Mouse (Mus musculus) cerebellum, postnatal 10 days (tissue): Measurements from ENCODE around the gene Fkbp8.
A peak's percentile ranks its signal among the peaks of the same experiment; 100 is the strongest.

ENCODE experiments used
- DNase-seq, 2 experiments: peaks; one replicate each; pipeline ENCODE4 v3.0.0; 2021; ENCODE audit warnings: mixed read lengths in 2 of 2

The Fkbp8 gene

GRCm38 (mm10) chr8:70529741-70530161 is 2.2 kb downstream of the Fkbp8 start:
- no peak for DNase-seq

- DNase-seq: no peak
Measured at GRCm38 (mm10) chr8:70530314-70530713, 2.8 kb downstream of the Fkbp8 start.

- DNase-seq: peak in 1 of 2 experiments; percentile 18
Measured at GRCm38 (mm10) chr8:70534281-70534680, 6.8 kb downstream of the Fkbp8 start.

GRCm38 (mm10) chr8:70535221-70535620 is 7.7 kb downstream of the Fkbp8 start:
- DNase-seq: no peak

- DNase-seq: no peak
Measured at GRCm38 (mm10) chr8:70535701-70536100, 8.2 kb downstream of the Fkbp8 start.

- peak; percentile 59 to 61 for DNase-seq
Measured at GRCm38 (mm10) chr8:70538024-70538579, 10.6 kb downstream of the Fkbp8 start.

GRCm38 (mm10) chr8:70538633-70539076 is 11.1 kb downstream of the Fkbp8 start:
- DNase-seq: peak; percentile 100

- DNase-seq: peak; percentile 100
Measured at GRCm38 (mm10) chr8:70539077-70539813, 11.7 kb downstream of the Fkbp8 start, which contains the start of gene Ell. Ell (plus strand) TSS chr8:70539457.

GRCm38 (mm10) chr8:70540013-70540506 is 12.5 kb downstream of the Fkbp8 start:
- DNase-seq: peak; percentile 37 to 43

- no peak for DNase-seq
Measured at GRCm38 (mm10) chr8:70540507-70541071, 13.1 kb downstream of the Fkbp8 start.

GRCm38 (mm10) chr8:70541081-70541480 is 13.6 kb downstream of the Fkbp8 start:
- no peak for DNase-seq

GRCm38 (mm10) chr8:70544200-70544687 is 16.7 kb downstream of the Fkbp8 start:
- no peak for DNase-seq

GRCm38 (mm10) chr8:70546412-70546811 is 18.9 kb downstream of the Fkbp8 start:
- DNase-seq: no peak

- no peak for DNase-seq
Measured at GRCm38 (mm10) chr8:70547762-70548161, 20.2 kb downstream of the Fkbp8 start.

- DNase-seq: no peak
Measured at GRCm38 (mm10) chr8:70549412-70550184, 22.1 kb downstream of the Fkbp8 start.

- DNase-seq: no peak
Measured at GRCm38 (mm10) chr8:70551558-70552161, 24.1 kb downstream of the Fkbp8 start.

- no peak for DNase-seq
Measured at GRCm38 (mm10) chr8:70552836-70553235, 25.3 kb downstream of the Fkbp8 start.

- DNase-seq: peak; percentile 77 to 81
Measured at GRCm38 (mm10) chr8:70553740-70554139, 26.2 kb downstream of the Fkbp8 start.

- DNase-seq: no peak
Measured at GRCm38 (mm10) chr8:70555079-70555747, 27.7 kb downstream of the Fkbp8 start.

GRCm38 (mm10) chr8:70558334-70558733 is 30.8 kb downstream of the Fkbp8 start:
- no peak for DNase-seq

- no peak for DNase-seq
Measured at GRCm38 (mm10) chr8:70558983-70559382, 31.5 kb downstream of the Fkbp8 start.

GRCm38 (mm10) chr8:70560096-70560495 is 32.6 kb downstream of the Fkbp8 start:
- DNase-seq: peak; percentile 75 to 79
